ENCODE assay signal across 10 mouse cellular contexts in genomic region chr4:141242651-141243241, GRCm38 (mm10). TPM values are rescaled to one million over a fixed set of nuclear protein-coding genes. Genes with fewer than 3 reads are reported as not detected.
DNase-seq lines count a peak whose midpoint lies in the region; ATAC-seq and TF ChIP-seq lines count a peak whose summit lies in the region.
"Had no signal": no experiment of that assay in that cellular context is flagged by ENCODE, and none has a peak within 500 bp of the region (broad histone marks: within the 10 kb centered on the region; RNA-seq: fewer than 3 reads in every experiment).

No protein-coding gene starts in this region.

- intact Hi-C loops in gastrocnemius, adult 2 months (cut with DNase I), result no loop called here

- no peaks in the 10 kb centered on the region for H3K36me3 ChIP-seq in forebrain, embryonic 13.5 days (ENCODE audit: poor library complexity, severe bottlenecking)
- H3K36me3 ChIP-seq in forebrain, embryonic 14.5 days (ENCODE audit: control insufficient read depth, insufficient read depth, low read length), result no peaks in the 10 kb centered on the region
- no peaks in the 10 kb centered on the region for H3K36me3 ChIP-seq in kidney, postnatal 0 days (ENCODE audit: insufficient read depth, low read length)
- H3K36me3 ChIP-seq in small intestine, adult 2 months (ENCODE audit: control insufficient read depth, insufficient read depth, low read length), result peaks cover 9% of the 10 kb centered on the region

- no peak overlapping the region for H3K4me3 ChIP-seq in forebrain, embryonic 13.5 days
- no peak overlapping the region for H3K4me3 ChIP-seq in forebrain, embryonic 14.5 days (ENCODE audit: low read depth, low read length)
- no peak overlapping the region; the same call in 1 of the 2 replicates for H3K4me3 ChIP-seq in kidney, postnatal 0 days (replicated peaks; ENCODE audit: low read depth, low read length)
- peak overlapping the region; percentile 27 for H3K4me3 ChIP-seq in small intestine, adult 2 months (ENCODE audit: low read depth, low read length)
- no peak overlapping the region for H3K4me3 ChIP-seq in gastrocnemius, adult 2 months
- H3K4me3 ChIP-seq: megakaryocyte, embryonic 14.5 days had no signal

- peak overlapping the region; percentile 15 for H3K4me2 ChIP-seq in forebrain, embryonic 13.5 days
- no peak overlapping the region for H3K4me2 ChIP-seq in forebrain, embryonic 14.5 days (ENCODE audit: low read length)
- H3K4me2 ChIP-seq in kidney, postnatal 0 days (ENCODE audit: low read length), result peak overlapping the region; percentile 45

- ATAC-seq in forebrain, embryonic 13.5 days, result no peak
- ATAC-seq in forebrain, embryonic 14.5 days, result no peak
- 0 out of 2 replicates have a peak, but pooled peaks have one; percentile 2 for ATAC-seq in kidney, postnatal 0 days (replicated peaks; ENCODE audit: low FRiP score, low read depth)

- no peaks in the 10 kb centered on the region for H3K9me3 ChIP-seq in forebrain, embryonic 13.5 days (replicated peaks)
- H3K9me3 ChIP-seq in forebrain, embryonic 14.5 days (replicated peaks; ENCODE audit: control insufficient read depth, low read length), result no peaks in the 10 kb centered on the region
- no peaks in the 10 kb centered on the region for H3K9me3 ChIP-seq in kidney, postnatal 0 days (replicated peaks; ENCODE audit: low read length)
- H3K9me3 ChIP-seq: megakaryocyte, embryonic 14.5 days had no signal

- TF ChIP-seq CTCF in kidney, postnatal 0 days (IDR thresholded peaks at IDR 0.05; ENCODE audit: low read depth), result no peak
- no peak for TF ChIP-seq CTCF in small intestine, adult 2 months (IDR thresholded peaks at IDR 0.05; ENCODE audit: extremely low read depth, insufficient read length, insufficient replicate concordance, low read depth, low read length)
- TF ChIP-seq CTCF in gastrocnemius, adult 2 months (IDR thresholded peaks at IDR 0.05), result no peak

- H3K27me3 ChIP-seq in forebrain, embryonic 13.5 days, result peaks cover 88% of the 10 kb centered on the region
- peaks cover 44% of the 10 kb centered on the region for H3K27me3 ChIP-seq in forebrain, embryonic 14.5 days (replicated peaks; ENCODE audit: control insufficient read depth, insufficient read depth, low read length)
- no peaks in the 10 kb centered on the region for H3K27me3 ChIP-seq in kidney, postnatal 0 days (ENCODE audit: insufficient read depth, low read length)
- no peaks in the 10 kb centered on the region for H3K27me3 ChIP-seq in small intestine, adult 2 months (ENCODE audit: control insufficient read depth, insufficient read depth, low read length)

- H3K27ac ChIP-seq in forebrain, embryonic 13.5 days, result no peak overlapping the region
- no peak overlapping the region for H3K27ac ChIP-seq in forebrain, embryonic 14.5 days (ENCODE audit: low read depth, low read length)
- peak overlapping the region; percentile 72; the same call in 1 of the 2 replicates for H3K27ac ChIP-seq in kidney, postnatal 0 days
- no peak overlapping the region for H3K27ac ChIP-seq in small intestine, adult 2 months (ENCODE audit: insufficient read depth, low read depth, low read length)
- no peak overlapping the region for H3K27ac ChIP-seq in gastrocnemius, adult 2 months

- H3K4me1 ChIP-seq in forebrain, embryonic 13.5 days, result peaks cover 75% of the 10 kb centered on the region
- H3K4me1 ChIP-seq in forebrain, embryonic 14.5 days (ENCODE audit: control insufficient read depth, insufficient read depth, low read length), result peaks cover 39% of the 10 kb centered on the region
- peaks cover 44% of the 10 kb centered on the region for H3K4me1 ChIP-seq in kidney, postnatal 0 days (replicated peaks; ENCODE audit: insufficient read depth, low read length)
- H3K4me1 ChIP-seq in small intestine, adult 2 months (ENCODE audit: control insufficient read depth, insufficient read depth, insufficient read length, low read length), result peaks cover 32% of the 10 kb centered on the region

- no peak overlapping the region for H3K9ac ChIP-seq in forebrain, embryonic 13.5 days
- H3K9ac ChIP-seq in forebrain, embryonic 14.5 days (ENCODE audit: low read length), result no peak overlapping the region
- peak overlapping the region; percentile 32 for H3K9ac ChIP-seq in kidney, postnatal 0 days (ENCODE audit: low read depth, low read length)

- WGBS in forebrain, embryonic 13.5 days, result 3% methylated on average over 11 of the region's 11 CpGs
- 4% methylated on average over 11 of the region's 11 CpGs for WGBS in forebrain, embryonic 14.5 days
- WGBS in kidney, postnatal 0 days, result 12% methylated on average over 11 of the region's 11 CpGs
- 12% methylated on average over 11 of the region's 11 CpGs for WGBS in small intestine, adult 2 months

- no peak for DNase-seq in forebrain, embryonic 14.5 days (ENCODE audit: low spot score)
- peak; percentile 74 for DNase-seq in urinary bladder, postnatal 14 days (ENCODE audit: low spot score)
- DNase-seq in urinary bladder, postnatal 4 days (ENCODE audit: low spot score in 2 of 2), result no peak
- DNase-seq in kidney, postnatal 0 days (ENCODE audit: low spot score), result no peak
- no peak for DNase-seq in gastrocnemius, adult 2 months
- DNase-seq in cerebellum, adult 11-12 months, result no peak

- no peak for TF ChIP-seq POLR2A in small intestine, adult 2 months (IDR thresholded peaks at IDR 0.05; ENCODE audit: low read depth, low read length)

RNA-seq across cellular contexts. Expression of gene Arhgef19, which starts 3.4 kb away (rescaled TPM):
- 0.96 and 1.2 TPM in 2 replicates for polyA plus RNA-seq in forebrain, embryonic 13.5 days (2015; fragmentation: Nextera tagmentation; extraction: Ambion mirVana)
- polyA plus RNA-seq in forebrain, embryonic 14.5 days (2014; fragmentation: Nextera tagmentation; extraction: Ambion mirVana), result 0.65 and 1.1 TPM in 2 replicates
- 5.2 and 5.7 TPM in 2 replicates for polyA plus RNA-seq in kidney, postnatal 0 days (2015; fragmentation: Nextera tagmentation; extraction: Ambion mirVana)
- polyA plus RNA-seq in small intestine, adult 2 months (2012; rRNA removed), result 29.3 and 48.8 TPM in 2 replicates
- under 1 TPM; 0.31 to 0.33 TPM for total RNA-seq in gastrocnemius, adult 2 months (2021)
- total RNA-seq: MEL had no signal

RNA-seq across cellular contexts. Expression of gene Rsg1, which starts 29.0 kb away (rescaled TPM):
- 6.1 and 7.1 TPM in 2 replicates for polyA plus RNA-seq in forebrain, embryonic 13.5 days (2015; fragmentation: Nextera tagmentation; extraction: Ambion mirVana)
- 6.5 and 6.7 TPM in 2 replicates for polyA plus RNA-seq in forebrain, embryonic 14.5 days (2014; fragmentation: Nextera tagmentation; extraction: Ambion mirVana)
- 2.7 and 3.1 TPM in 2 replicates for polyA plus RNA-seq in kidney, postnatal 0 days (2015; fragmentation: Nextera tagmentation; extraction: Ambion mirVana)
- 0.51 and 0.81 TPM in 2 replicates for polyA plus RNA-seq in small intestine, adult 2 months (2012; rRNA removed)
- not detected for total RNA-seq in gastrocnemius, adult 2 months (2021)

RNA-seq across cellular contexts. Expression of gene Epha2, which starts 58.3 kb away (rescaled TPM):
- polyA plus RNA-seq in forebrain, embryonic 13.5 days (2015; fragmentation: Nextera tagmentation; extraction: Ambion mirVana), result 1.0 and 1.3 TPM in 2 replicates
- 0.58 and 0.64 TPM in 2 replicates for polyA plus RNA-seq in forebrain, embryonic 14.5 days (2014; fragmentation: Nextera tagmentation; extraction: Ambion mirVana)
- polyA plus RNA-seq in kidney, postnatal 0 days (2015; fragmentation: Nextera tagmentation; extraction: Ambion mirVana), result 5.6 and 5.8 TPM in 2 replicates
- 28.3 and 86.3 TPM in 2 replicates for polyA plus RNA-seq in small intestine, adult 2 months (2012; rRNA removed)
- total RNA-seq in gastrocnemius, adult 2 months (2021), result 1 to 10 TPM; 1.8 to 2.6 TPM
